Mouse (Mus musculus): ENCODE measurements around the gene Fgf11.

Fgf11 gene

GRCm38 (mm10) chr11:69757303-69758089 lies 44.2 kb downstream of the Fgf11 start:
- no peak for DNase-seq (ENCODE audit: low spot score in 2 of 2)

- no peak for DNase-seq (ENCODE audit: low spot score in 2 of 2)
These were observed 47.0 kb downstream of the Fgf11 start for GRCm38 (mm10) chr11:69754701-69755100.

GRCm38 (mm10) chr11:69754233-69754632 lies 47.4 kb downstream of the Fgf11 start:
- DNase-seq (ENCODE audit: low spot score in 2 of 2), result no peak

GRCm38 (mm10) chr11:69752686-69753085 lies 49.0 kb downstream of the Fgf11 start:
- DNase-seq (ENCODE audit: low spot score in 2 of 2), result no peak

- no peak for DNase-seq (ENCODE audit: low spot score in 2 of 2)
These were observed 50.0 kb downstream of the Fgf11 start for GRCm38 (mm10) chr11:69751635-69752034.
